Mouse (Mus musculus) forebrain, embryonic 15.5 days (tissue): ENCODE results near the gene Pitpnm2. TPM values are rescaled to one million over a fixed set of nuclear protein-coding genes. Genes with fewer than 3 reads are reported as not detected.
A peak's percentile ranks its signal among the peaks of the same experiment; 100 is the strongest.

Source experiments
- ATAC-seq: fragments of 200-750 bp; cut with Nextera tagmentation; replicated peaks from 2 replicates; pipeline ENCODE4 v1.8.0; 2017; ENCODE audit warnings: mild to moderate bottlenecking, moderate TSS enrichment, moderate library complexity
- H3K27ac ChIP-seq: fragments of 300-500 bp; sonication (generic); replicated peaks from 2 replicates; pipeline ENCODE4 v1.5.1; 2015; ENCODE audit warnings: mild to moderate bottlenecking, inconsistent platforms
- H3K27me3 ChIP-seq: fragments of 300-500 bp; sonication (generic); 2 replicates; pipeline ENCODE4 v1.6.1; 2015; ENCODE audit warnings: inconsistent platforms
- H3K36me3 ChIP-seq: fragments of 300-500 bp; sonication (generic); 2 replicates; pipeline ENCODE4 v1.6.1; 2015; ENCODE audit warnings: mild to moderate bottlenecking, inconsistent platforms
- H3K4me1 ChIP-seq: fragments of 300-500 bp; sonication (generic); 2 replicates; pipeline ENCODE4 v1.6.1; 2015; ENCODE audit warnings: inconsistent platforms
- H3K4me2 ChIP-seq: fragments of 300-500 bp; sonication (generic); replicated peaks from 2 replicates; pipeline ENCODE4 v1.6.1; 2015; ENCODE audit warnings: mild to moderate bottlenecking, inconsistent platforms
- H3K4me3 ChIP-seq: fragments of 300-500 bp; sonication (generic); 2 replicates; pipeline ENCODE4 v1.5.1; 2015; ENCODE audit warnings: mild to moderate bottlenecking, inconsistent platforms
- H3K9ac ChIP-seq: fragments of 300-500 bp; sonication (generic); replicated peaks from 2 replicates; pipeline ENCODE4 v1.6.1; 2015; ENCODE audit warnings: mild to moderate bottlenecking, inconsistent platforms
- H3K9me3 ChIP-seq: fragments of 300-500 bp; sonication (generic); 2 replicates; pipeline ENCODE4 v1.6.1; 2016; ENCODE audit warnings: inconsistent platforms
- WGBS: fragments of 180-500 bp; shearing (Covaris S2); methylation state at CpG from one replicate; pipeline ENCODE4 v1.1.7; 2015; ENCODE audit warnings: mixed read lengths; 5-methylcytosine and 5-hydroxymethylcytosine counted together
- polyA plus RNA-seq: library from polyadenylated mRNA; unstranded; fragments of >200 nt; fragmentation: Nextera tagmentation; extraction: Ambion mirVana; gene quantifications from 2 replicates; pipeline ENCODE4 v1.2.1, GENCODE M21; 2015

The Pitpnm2 gene
- polyA plus RNA-seq, 1 experiment from 2014 or later, result 10.9 TPM

- Histone ChIP-seq H3K9ac (peak overlapping the region; percentile 41), H3K4me1 (peaks cover 33% of the 10 kb centered on the region), H3K36me3 (no peaks in the 10 kb centered on the region), H3K4me3 (no peak overlapping the region), H3K27me3 (no peaks in the 10 kb centered on the region), H3K4me2 (peak overlapping the region; percentile 22; the same call in 1 of the 2 replicates), H3K27ac (peak overlapping the region; percentile 8; the same call in 1 of the 2 replicates), H3K9me3 (no peaks in the 10 kb centered on the region)
- ATAC-seq, result peak; percentile 51; the same call in 1 of the 2 replicates
- WGBS, result 11% methylated on average over 10 of the region's 10 CpGs
Measured at GRCm38 (mm10) chr5:124192726-124193285, 56.8 kb downstream of the Pitpnm2 start.

GRCm38 (mm10) chr5:124192251-124192710 lies 57.3 kb downstream of the Pitpnm2 start:
- no peak overlapping the region for H3K4me2 ChIP-seq
- no peak for ATAC-seq
- no peak overlapping the region for H3K9ac ChIP-seq
- no peak overlapping the region; the same call in 1 of the 2 replicates for H3K27ac ChIP-seq
- no peaks in the 10 kb centered on the region for H3K36me3 ChIP-seq
- WGBS, result 76% methylated on average over 7 of the region's 7 CpGs
- H3K9me3 ChIP-seq, result no peaks in the 10 kb centered on the region
- H3K4me3 ChIP-seq, result no peak overlapping the region
- H3K27me3 ChIP-seq, result no peaks in the 10 kb centered on the region
- peaks cover 39% of the 10 kb centered on the region for H3K4me1 ChIP-seq

GRCm38 (mm10) chr5:124190146-124190870 lies 59.3 kb downstream of the Pitpnm2 start:
- no peak overlapping the region for H3K27ac ChIP-seq
- H3K4me3 ChIP-seq, result no peak overlapping the region
- H3K36me3 ChIP-seq, result no peaks in the 10 kb centered on the region
- no peaks in the 10 kb centered on the region for H3K9me3 ChIP-seq
- H3K4me1 ChIP-seq, result peaks cover 58% of the 10 kb centered on the region
- WGBS, result 86% methylated on average over 10 of the region's 10 CpGs
- no peak for ATAC-seq
- no peak overlapping the region for H3K9ac ChIP-seq
- no peak overlapping the region for H3K4me2 ChIP-seq
- H3K27me3 ChIP-seq, result no peaks in the 10 kb centered on the region

GRCm38 (mm10) chr5:124189572-124189981 lies 60.0 kb downstream of the Pitpnm2 start:
- Histone ChIP-seq H3K27me3 (no peaks in the 10 kb centered on the region), H3K4me3 (no peak overlapping the region), H3K4me2 (no peak overlapping the region), H3K9ac (no peak overlapping the region), H3K27ac (no peak overlapping the region), H3K9me3 (no peaks in the 10 kb centered on the region), H3K4me1 (peaks cover 62% of the 10 kb centered on the region), H3K36me3 (no peaks in the 10 kb centered on the region)
- WGBS, result 97% methylated on average over 4 of the region's 4 CpGs
- no peak for ATAC-seq

DNA sequence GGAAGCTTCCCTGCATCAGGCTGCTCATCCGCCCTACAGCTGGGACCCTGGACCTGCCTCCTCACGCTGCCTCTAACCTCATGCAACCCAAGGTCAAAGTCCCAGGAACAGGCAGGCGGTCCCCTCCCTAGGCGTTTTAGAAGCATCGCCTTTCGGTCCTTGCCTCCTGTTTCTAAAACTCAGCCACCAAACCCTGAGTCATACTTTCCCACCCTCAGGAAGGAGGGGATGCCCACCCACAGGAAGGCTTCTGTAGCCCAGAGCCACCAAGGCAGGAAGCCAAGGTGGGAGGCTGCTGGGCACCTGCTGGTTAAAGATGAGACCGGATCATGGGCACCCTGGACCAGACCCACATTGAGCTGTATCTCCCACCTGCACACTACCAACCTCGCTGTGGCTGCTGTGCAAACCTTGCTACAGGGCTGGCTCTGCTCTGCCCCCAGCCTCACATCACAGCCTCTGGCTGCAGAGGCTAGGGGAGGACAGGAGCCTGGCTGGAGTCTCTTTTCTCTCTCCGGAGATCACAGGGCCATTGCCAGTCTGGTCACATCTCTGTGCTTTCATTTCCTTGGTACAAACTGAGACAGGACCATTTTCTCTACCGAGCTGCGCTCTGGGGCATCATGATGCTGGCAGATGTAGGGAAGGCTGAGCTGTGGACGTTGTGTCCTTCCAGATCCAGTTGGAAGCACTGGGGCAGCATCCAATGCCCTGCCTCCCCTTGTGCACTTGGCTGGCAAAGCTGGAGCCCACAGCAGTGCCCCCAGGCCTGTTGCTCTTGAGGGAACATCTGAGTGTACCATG lies 61.9 kb downstream of the Pitpnm2 start:
- Histone ChIP-seq H3K36me3 (no peaks in the 10 kb centered on the region), H3K4me2 (peak overlapping the region; percentile 69), H3K4me3 (peak overlapping the region; percentile 38), H3K9me3 (no peaks in the 10 kb centered on the region), H3K9ac (peak overlapping the region; percentile 54), H3K4me1 (peaks cover 62% of the 10 kb centered on the region), H3K27me3 (no peaks in the 10 kb centered on the region), H3K27ac (peak overlapping the region; percentile 94)
- WGBS, result 35% methylated on average over 12 of the region's 12 CpGs
- no peak for ATAC-seq

- H3K36me3 ChIP-seq, result no peaks in the 10 kb centered on the region
- peak overlapping the region; percentile 54 for H3K9ac ChIP-seq
- peak overlapping the region; percentile 38 for H3K4me3 ChIP-seq
- no peaks in the 10 kb centered on the region for H3K9me3 ChIP-seq
- peak overlapping the region; percentile 94 for H3K27ac ChIP-seq
- WGBS, result 3% methylated on average over 21 of the region's 22 CpGs
- peak; percentile 81 for ATAC-seq
- peaks cover 62% of the 10 kb centered on the region for H3K4me1 ChIP-seq
- H3K4me2 ChIP-seq, result peak overlapping the region; percentile 69
- H3K27me3 ChIP-seq, result no peaks in the 10 kb centered on the region
Measured at GRCm38 (mm10) chr5:124186981-124187507, 62.5 kb downstream of the Pitpnm2 start.

- Histone ChIP-seq H3K27ac (peak overlapping the region; percentile 94), H3K4me1 (peaks cover 61% of the 10 kb centered on the region), H3K27me3 (no peaks in the 10 kb centered on the region), H3K9ac (peak overlapping the region; percentile 54), H3K9me3 (no peaks in the 10 kb centered on the region), H3K36me3 (no peaks in the 10 kb centered on the region), H3K4me2 (peak overlapping the region; percentile 69), H3K4me3 (peak overlapping the region; percentile 38)
- 32% methylated on average over 10 of the region's 10 CpGs for WGBS
- peak; percentile 20 for ATAC-seq
Measured at GRCm38 (mm10) chr5:124186465-124186854, 63.1 kb downstream of the Pitpnm2 start.

DNA sequence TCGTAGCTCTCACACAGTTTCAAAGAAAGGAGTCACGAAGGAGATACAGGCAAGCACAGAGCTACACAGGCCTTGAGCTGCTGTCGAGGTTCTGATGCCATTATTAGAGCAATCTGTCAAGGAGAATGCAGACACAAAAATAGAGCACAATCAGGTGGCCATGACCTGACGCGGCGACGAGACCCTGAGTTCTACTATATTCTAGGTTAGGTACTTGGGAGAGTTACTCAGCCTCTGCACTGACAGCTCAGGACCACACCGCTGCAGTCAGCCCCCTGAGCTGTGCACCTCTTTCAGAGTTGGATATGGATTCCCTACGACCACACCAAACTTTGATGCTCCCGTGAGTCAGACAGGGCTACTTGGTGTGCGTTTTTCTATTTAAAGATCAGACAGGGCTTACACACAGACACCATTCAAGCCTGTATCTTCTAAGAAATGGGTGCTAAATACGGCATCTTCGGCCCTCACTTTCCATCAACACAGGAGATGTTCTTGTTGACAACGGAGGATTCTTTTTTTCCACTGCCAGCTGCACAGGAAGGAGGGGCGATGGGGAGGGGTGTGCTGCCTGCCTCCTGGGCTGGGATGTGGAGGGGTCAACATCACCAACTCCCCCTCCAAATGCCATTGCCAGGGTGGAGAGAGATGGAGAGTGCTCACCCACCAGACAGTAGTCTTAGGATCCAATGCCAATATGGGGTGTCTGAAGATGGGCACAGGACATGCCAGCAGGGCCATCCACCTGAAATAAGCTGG lies 63.7 kb downstream of the Pitpnm2 start:
- ATAC-seq, result no peak
- H3K27me3 ChIP-seq, result no peaks in the 10 kb centered on the region
- H3K9me3 ChIP-seq, result no peaks in the 10 kb centered on the region
- 29% methylated on average over 15 of the region's 15 CpGs for WGBS
- H3K9ac ChIP-seq, result peak overlapping the region; percentile 54
- no peaks in the 10 kb centered on the region for H3K36me3 ChIP-seq
- H3K4me2 ChIP-seq, result peak overlapping the region; percentile 69
- H3K27ac ChIP-seq, result peak overlapping the region; percentile 94
- peaks cover 61% of the 10 kb centered on the region for H3K4me1 ChIP-seq
- peak overlapping the region; percentile 38 for H3K4me3 ChIP-seq

GRCm38 (mm10) chr5:124184898-124185701 lies 64.5 kb downstream of the Pitpnm2 start:
- Histone ChIP-seq H3K36me3 (no peaks in the 10 kb centered on the region), H3K9me3 (no peaks in the 10 kb centered on the region), H3K4me2 (peak overlapping the region; percentile 69), H3K27me3 (no peaks in the 10 kb centered on the region), H3K27ac (peak overlapping the region; percentile 94), H3K4me1 (peaks cover 63% of the 10 kb centered on the region), H3K4me3 (peak overlapping the region; percentile 38), H3K9ac (peak overlapping the region; percentile 54)
- WGBS, result 2% methylated on average over 15 of the region's 15 CpGs
- peak; percentile 34; the same call in 1 of the 2 replicates for ATAC-seq

- Histone ChIP-seq H3K36me3 (no peaks in the 10 kb centered on the region), H3K9ac (peak overlapping the region; percentile 54), H3K4me2 (peak overlapping the region; percentile 69), H3K27ac (peak overlapping the region; percentile 94), H3K4me3 (peak overlapping the region; percentile 38), H3K9me3 (no peaks in the 10 kb centered on the region), H3K4me1 (peaks cover 63% of the 10 kb centered on the region), H3K27me3 (no peaks in the 10 kb centered on the region)
- WGBS, result 30% methylated on average over 3 of the region's 3 CpGs
- ATAC-seq, result no peak
Measured at GRCm38 (mm10) chr5:124184191-124184590, 65.4 kb downstream of the Pitpnm2 start.
